Mouse (Mus musculus): ENCODE measurements around the gene Cxcl15. TPM values are rescaled to one million over a fixed set of nuclear protein-coding genes. Genes with fewer than 3 reads are reported as not detected.
A peak's percentile ranks its signal among the peaks of the same experiment; 100 is the strongest.
"Not testable (repeated sequence)": the region's sequence is repeated elsewhere in the genome, so short reads cannot be mapped to it uniquely, and the experiment has no call there.

Gene Cxcl15
- polyA plus RNA-seq, 1 experiment from 2014 or later: 0.24 TPM

DNA sequence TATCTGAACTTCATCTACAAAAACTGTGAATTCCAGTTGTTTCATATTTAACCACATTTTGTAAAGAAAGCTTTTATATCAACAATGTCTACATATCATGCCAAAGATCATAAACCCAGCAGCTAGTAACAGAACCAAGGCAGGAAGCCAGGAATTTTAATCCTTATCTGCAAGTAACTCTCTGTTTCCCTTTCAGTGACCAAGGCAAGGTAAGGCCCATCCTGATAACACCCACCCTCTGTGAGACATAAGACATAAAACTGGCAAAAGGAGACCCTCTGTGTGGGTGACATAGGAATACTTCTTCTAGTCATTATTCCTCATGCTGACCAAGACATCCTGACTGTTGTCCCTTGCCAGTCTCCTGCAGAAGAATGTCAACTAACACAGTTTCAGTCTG lies 10.2 kb downstream of the Cxcl15 start:
- ATAC-seq (ENCODE audit: insufficient number of reproducible peaks, insufficient read depth, low FRiP score, low TSS enrichment): no peak
- Histone ChIP-seq H3K36me3 (no peaks in the 10 kb centered on the region), H3K27ac (no peak overlapping the region), H3K4me3 (no peak overlapping the region), H3K9ac (no peak overlapping the region), H3K4me1 (no peaks in the 10 kb centered on the region), H3K4me2 (replicated peaks) (no peak overlapping the region), H3K27me3 (no peaks in the 10 kb centered on the region), H3K9me3 (no peaks in the 10 kb centered on the region)

DNA sequence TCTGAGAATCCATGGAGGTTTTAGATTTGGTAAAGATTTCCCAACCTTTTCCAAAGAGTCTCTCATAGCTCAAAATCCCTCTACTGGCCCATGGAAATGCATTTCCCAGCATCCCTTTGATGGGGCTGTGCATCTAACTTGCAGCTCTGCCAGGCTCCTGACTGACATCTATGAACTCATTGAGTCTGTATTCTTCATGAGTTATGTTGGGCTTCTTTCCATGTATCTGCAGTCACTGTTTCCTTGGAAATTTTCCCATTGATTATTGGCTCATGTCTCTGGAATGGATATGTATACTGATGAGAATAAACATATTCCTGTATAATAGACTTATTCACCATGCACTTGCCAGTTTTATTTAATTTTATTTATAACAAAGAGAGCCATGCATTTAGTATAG lies 11.7 kb downstream of the Cxcl15 start:
- no peak overlapping the region for H3K27ac ChIP-seq
- H3K9me3 ChIP-seq: no peaks in the 10 kb centered on the region
- no peak overlapping the region for H3K4me3 ChIP-seq
- no peak overlapping the region for H3K9ac ChIP-seq
- no peak overlapping the region for H3K4me2 ChIP-seq (replicated peaks)
- no peak for ATAC-seq (ENCODE audit: insufficient number of reproducible peaks, insufficient read depth, low FRiP score, low TSS enrichment)
- H3K27me3 ChIP-seq: no peaks in the 10 kb centered on the region
- H3K4me1 ChIP-seq: no peaks in the 10 kb centered on the region
- no peaks in the 10 kb centered on the region for H3K36me3 ChIP-seq

DNA sequence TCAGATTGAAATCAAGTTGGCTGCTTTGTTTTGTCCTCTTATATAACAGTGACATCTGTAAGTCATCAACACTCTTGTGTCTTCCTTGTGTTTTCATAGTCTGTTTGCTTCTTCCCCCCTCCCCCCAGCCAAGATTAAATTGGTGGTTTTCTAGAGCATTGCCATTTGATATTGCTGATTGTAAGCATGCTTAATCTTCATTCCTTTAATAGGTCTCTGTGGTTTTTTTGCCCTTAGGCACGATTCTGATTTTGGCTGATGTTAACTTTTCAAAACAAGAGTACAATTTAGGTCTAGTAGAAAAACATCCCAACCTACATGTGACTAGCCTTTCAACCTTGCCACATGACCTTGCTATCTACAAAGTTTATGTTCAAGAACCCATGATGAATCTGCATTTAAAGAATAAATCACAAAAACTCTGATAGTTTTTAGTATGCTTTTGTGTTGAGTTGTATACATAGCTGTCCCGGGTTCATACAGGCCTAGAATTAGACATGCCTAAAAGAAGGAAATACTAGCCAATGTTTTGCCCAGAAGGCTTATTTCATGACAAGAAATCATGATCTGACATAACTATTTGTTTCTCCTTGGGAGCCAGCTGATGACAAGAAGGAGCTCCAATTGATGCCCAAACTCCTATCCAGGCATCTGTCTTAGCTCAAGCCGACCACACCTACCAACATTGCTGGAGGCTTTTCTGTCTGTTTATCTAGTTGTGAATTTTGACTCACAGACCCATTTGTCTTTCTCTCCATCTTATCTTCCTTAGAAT lies 13.0 kb downstream of the Cxcl15 start:
- 62% methylated on average over 3 of the region's 3 CpGs for WGBS
- no peaks in the 10 kb centered on the region for H3K36me3 ChIP-seq
- no peak overlapping the region for H3K4me3 ChIP-seq
- no peak overlapping the region for H3K9ac ChIP-seq
- ATAC-seq (ENCODE audit: insufficient number of reproducible peaks, insufficient read depth, low FRiP score, low TSS enrichment): no peak
- no peaks in the 10 kb centered on the region for H3K9me3 ChIP-seq
- no peak overlapping the region for H3K27ac ChIP-seq
- H3K4me2 ChIP-seq (replicated peaks): no peak overlapping the region
- H3K4me1 ChIP-seq: no peaks in the 10 kb centered on the region
- H3K27me3 ChIP-seq: no peaks in the 10 kb centered on the region

DNA sequence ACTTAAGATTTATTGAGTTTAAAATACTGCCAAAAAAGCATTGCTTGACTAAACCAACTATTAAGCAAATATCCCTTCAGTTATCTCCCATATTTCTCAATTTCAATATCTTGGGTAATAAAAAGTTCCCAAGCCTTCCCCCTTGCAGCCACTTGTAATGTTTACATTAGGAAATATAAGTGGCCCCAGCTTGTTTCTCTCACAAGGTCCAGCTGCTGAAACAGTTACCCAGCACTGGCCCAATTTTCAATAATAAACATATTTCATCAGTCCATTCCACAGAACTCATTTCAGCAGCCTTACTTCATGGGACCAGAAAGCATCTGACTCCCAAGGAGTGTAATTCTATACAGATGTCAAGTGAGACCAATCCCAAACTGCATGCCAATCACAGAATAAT lies 25.4 kb downstream of the Cxcl15 start:
- no peaks in the 10 kb centered on the region for H3K27me3 ChIP-seq
- H3K36me3 ChIP-seq: no peaks in the 10 kb centered on the region
- H3K27ac ChIP-seq: no peak overlapping the region
- H3K4me2 ChIP-seq (replicated peaks): no peak overlapping the region
- no peaks in the 10 kb centered on the region for H3K4me1 ChIP-seq
- no peak for ATAC-seq (ENCODE audit: insufficient number of reproducible peaks, insufficient read depth, low FRiP score, low TSS enrichment)
- no peaks in the 10 kb centered on the region for H3K9me3 ChIP-seq
- no peak overlapping the region for H3K4me3 ChIP-seq
- H3K9ac ChIP-seq: no peak overlapping the region

DNA sequence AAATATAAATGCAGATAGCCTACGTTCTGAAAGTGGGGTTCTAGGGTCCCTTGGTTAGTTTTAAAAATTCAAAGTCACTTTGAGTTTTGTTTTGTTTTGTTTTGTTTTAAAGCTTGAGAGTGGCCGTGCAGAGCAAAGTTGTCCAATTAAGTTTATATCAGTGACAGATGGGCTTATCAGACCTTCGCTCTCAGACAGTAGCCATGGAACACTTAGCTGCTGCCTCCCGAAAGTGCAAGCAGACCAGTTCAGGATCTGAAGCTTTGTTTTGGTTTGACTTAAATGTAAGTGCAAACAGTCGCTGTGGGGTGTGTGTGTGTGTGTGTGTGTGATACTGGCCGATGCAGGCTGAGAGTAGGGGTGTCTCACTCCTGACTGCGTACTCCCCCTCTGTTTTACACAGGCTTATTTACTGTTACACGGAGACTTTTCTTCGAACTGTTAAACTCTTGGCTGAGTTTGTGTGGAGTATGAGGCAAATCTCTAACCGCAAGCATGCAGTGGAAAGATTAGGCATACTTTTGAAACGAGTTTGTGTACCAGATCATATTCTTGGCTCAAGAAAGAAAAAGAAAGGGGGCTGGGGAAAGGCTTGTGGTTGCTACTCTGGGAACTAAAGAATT lies 37.9 kb downstream of the Cxcl15 start:
- WGBS: 55% methylated on average over 11 of the region's 11 CpGs
- peak; percentile 64; the same call in 1 of the 2 replicates for ATAC-seq (ENCODE audit: insufficient number of reproducible peaks, insufficient read depth, low FRiP score, low TSS enrichment)
- no peak overlapping the region for H3K4me3 ChIP-seq

DNA sequence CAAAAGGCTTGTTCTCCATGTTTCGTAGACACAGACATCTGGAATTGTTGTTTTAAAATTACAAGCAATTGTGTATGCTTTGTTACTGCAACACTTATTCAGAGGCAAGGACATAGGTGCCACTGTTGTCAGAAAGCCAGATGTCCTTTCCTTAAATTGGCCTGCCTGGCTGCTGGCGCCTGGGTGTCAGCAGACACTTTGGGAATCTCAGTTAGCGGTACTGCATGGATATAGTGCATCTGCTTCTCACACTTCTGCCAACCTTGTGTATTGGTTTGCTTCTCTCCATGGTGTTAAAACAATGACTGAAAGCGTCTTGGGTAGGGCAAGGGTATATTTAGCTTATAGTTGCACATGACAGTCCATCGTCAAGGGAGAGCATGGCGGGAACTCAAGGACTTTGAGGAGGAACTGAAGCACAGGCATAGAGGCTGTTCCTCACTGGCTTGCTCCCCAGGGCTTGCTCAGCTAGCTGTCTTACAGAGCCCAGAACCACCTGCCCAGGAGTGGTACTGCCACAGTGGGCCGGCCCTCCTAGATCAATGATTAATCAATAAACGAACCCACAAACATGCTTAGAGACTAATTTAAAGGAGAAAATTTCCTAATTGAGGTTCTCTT lies 38.5 kb downstream of the Cxcl15 start:
- 0 out of 2 replicates have a peak, but pooled peaks have one; percentile 15 for ATAC-seq (ENCODE audit: insufficient number of reproducible peaks, insufficient read depth, low FRiP score, low TSS enrichment)
- Histone ChIP-seq H3K27ac (peak overlapping the region; percentile 63; the same call in 1 of the 2 replicates), H3K4me3 (no peak overlapping the region), H3K4me1 (peaks cover 13% of the 10 kb centered on the region), H3K9me3 (no peaks in the 10 kb centered on the region), H3K27me3 (no peaks in the 10 kb centered on the region), H3K36me3 (no peaks in the 10 kb centered on the region), H3K4me2 (replicated peaks) (no peak overlapping the region), H3K9ac (no peak overlapping the region)
- 77% methylated on average over 8 of the region's 8 CpGs for WGBS

More for the DNA sequence above, 37.9 kb downstream of the Cxcl15 start:
- Histone ChIP-seq H3K27ac (peak overlapping the region; percentile 63; the same call in 1 of the 2 replicates), H3K4me2 (replicated peaks) (no peak overlapping the region), H3K9ac (no peak overlapping the region), H3K27me3 (no peaks in the 10 kb centered on the region), H3K36me3 (no peaks in the 10 kb centered on the region), H3K9me3 (no peaks in the 10 kb centered on the region), H3K4me1 (peaks cover 13% of the 10 kb centered on the region)

DNA sequence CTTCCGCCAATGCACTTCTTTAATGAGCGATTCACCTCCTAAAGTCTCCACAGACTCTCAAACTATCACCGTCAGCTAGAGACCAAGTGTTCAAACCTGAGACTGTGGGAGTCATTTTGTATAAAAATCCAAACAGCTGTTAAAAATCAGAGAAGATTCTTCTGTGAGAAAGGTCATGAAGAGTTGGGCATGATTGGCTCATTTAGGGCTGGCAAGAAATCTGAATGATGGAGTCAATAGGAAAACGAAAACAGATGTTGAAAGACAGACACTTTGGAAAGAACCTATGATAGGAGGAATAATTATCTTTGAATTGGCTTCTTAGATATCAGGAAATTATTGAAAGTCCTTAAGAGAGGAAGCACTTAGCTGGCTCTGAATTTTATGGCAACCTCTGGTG lies 40.1 kb downstream of the Cxcl15 start:
- 67% methylated on average over 4 of the region's 4 CpGs for WGBS
- no peak overlapping the region for H3K4me2 ChIP-seq (replicated peaks)
- no peaks in the 10 kb centered on the region for H3K9me3 ChIP-seq
- peaks cover 13% of the 10 kb centered on the region for H3K4me1 ChIP-seq
- H3K9ac ChIP-seq: no peak overlapping the region
- ATAC-seq (ENCODE audit: insufficient number of reproducible peaks, insufficient read depth, low FRiP score, low TSS enrichment): no peak
- H3K27ac ChIP-seq: no peak overlapping the region
- no peak overlapping the region for H3K4me3 ChIP-seq
- H3K36me3 ChIP-seq: no peaks in the 10 kb centered on the region
- no peaks in the 10 kb centered on the region for H3K27me3 ChIP-seq

DNA sequence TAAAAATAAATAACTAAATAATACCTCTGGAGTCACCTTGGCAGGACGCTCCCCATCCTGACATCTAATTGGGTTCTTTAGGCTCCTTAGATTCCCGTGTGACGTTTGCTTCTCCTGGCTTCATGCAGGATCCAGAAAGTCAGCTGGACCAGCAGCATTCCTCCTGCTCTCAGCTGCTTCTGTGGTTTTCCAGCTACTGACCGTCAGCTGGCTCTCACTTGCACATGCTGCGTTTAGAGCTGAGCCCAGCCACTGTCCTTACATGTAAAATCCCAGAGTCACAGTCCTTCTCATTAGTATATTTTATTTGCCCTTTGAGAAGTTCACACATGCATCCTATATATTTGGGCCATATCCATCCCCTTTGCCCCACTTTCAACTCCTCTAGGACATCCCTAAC lies 44.2 kb downstream of the Cxcl15 start:
- H3K9ac ChIP-seq: no peak overlapping the region

DNA sequence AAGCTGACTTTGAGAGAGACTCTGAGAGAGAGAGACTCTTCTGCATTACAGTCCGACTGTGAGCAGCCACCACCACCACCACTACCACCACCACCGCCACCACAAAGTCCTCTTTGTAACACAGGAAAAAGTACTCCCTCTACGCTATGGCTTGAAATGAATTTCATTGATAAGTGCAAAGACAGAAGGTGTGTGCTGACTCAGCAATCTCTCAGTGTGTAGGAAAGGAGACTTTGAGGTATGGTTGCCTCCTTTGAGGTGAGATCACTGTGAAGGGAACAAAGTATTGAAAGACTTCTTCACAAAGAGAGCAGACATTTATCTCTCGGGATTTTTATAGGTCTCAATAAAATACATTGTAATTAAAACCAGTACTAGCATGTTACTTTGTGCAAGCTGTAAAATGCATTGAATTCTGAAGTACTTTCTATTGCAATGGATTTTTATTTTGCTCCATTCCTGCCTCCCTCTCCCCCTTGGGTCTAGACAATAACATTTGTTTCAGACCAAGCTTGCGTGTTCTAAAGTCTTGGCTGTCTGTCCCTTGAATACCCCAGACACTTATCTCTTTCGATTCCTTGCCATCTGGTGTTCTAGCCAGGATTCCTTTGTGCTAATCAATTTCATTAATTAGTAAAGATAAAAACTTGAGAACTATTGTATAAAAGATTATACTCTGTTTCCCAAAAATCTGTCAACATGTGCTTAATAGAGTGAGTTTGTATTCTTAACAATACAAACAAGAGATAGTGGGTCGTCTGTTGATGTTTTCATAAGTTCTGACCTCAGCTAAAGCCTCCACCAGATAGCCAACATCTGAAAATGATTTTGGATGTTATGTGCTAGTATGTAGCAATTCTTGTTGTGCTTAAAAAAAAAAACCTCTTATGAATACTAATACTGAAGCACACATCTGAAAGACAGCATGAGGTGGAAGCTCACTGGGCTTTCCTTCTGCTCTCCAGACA lies 46.9 kb downstream of the Cxcl15 start:
- Histone ChIP-seq H3K27ac (no peak overlapping the region), H3K36me3 (no peaks in the 10 kb centered on the region), H3K9me3 (no peaks in the 10 kb centered on the region), H3K4me1 (no peaks in the 10 kb centered on the region), H3K27me3 (no peaks in the 10 kb centered on the region), H3K4me2 (replicated peaks) (no peak overlapping the region), H3K4me3 (no peak overlapping the region), H3K9ac (no peak overlapping the region)
- 69% methylated on average over 7 of the region's 7 CpGs for WGBS
- ATAC-seq (ENCODE audit: insufficient number of reproducible peaks, insufficient read depth, low FRiP score, low TSS enrichment): no peak

More for the DNA sequence above, 44.2 kb downstream of the Cxcl15 start:
- H3K4me3 ChIP-seq: no peak overlapping the region
- H3K4me1 ChIP-seq: no peaks in the 10 kb centered on the region
- H3K9me3 ChIP-seq: no peaks in the 10 kb centered on the region
- no peaks in the 10 kb centered on the region for H3K36me3 ChIP-seq
- no peak for ATAC-seq (ENCODE audit: insufficient number of reproducible peaks, insufficient read depth, low FRiP score, low TSS enrichment)
- H3K27me3 ChIP-seq: no peaks in the 10 kb centered on the region
- no peak overlapping the region for H3K27ac ChIP-seq
- 71% methylated on average over 5 of the region's 5 CpGs for WGBS
- H3K4me2 ChIP-seq (replicated peaks): no peak overlapping the region

DNA sequence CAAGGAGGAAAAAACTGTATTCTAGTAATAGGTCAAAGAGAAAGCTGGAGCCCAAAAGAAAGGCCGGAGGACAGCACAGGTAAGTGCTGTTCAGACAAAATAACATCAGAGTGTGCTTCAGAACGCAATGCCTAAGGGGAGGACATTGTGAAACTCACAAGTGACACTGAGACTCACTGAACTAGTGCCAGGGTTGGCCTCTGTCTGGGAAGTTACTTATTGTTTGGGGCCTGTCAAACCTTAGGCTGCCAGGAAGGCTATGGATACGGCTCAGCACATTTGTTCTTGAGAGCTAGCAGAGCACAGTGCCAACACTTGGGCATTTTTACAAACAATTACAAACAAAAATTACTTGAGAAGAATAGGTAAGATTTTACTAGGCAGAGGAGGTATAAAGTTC lies 49.6 kb downstream of the Cxcl15 start:
- Histone ChIP-seq H3K27ac (no peak overlapping the region), H3K4me2 (replicated peaks) (no peak overlapping the region), H3K27me3 (no peaks in the 10 kb centered on the region), H3K4me1 (no peaks in the 10 kb centered on the region), H3K4me3 (no peak overlapping the region), H3K9me3 (no peaks in the 10 kb centered on the region), H3K36me3 (no peaks in the 10 kb centered on the region), H3K9ac (no peak overlapping the region)
- ATAC-seq (ENCODE audit: insufficient number of reproducible peaks, insufficient read depth, low FRiP score, low TSS enrichment): no peak
- 85% methylated on average over 3 of the region's 3 CpGs for WGBS

DNA sequence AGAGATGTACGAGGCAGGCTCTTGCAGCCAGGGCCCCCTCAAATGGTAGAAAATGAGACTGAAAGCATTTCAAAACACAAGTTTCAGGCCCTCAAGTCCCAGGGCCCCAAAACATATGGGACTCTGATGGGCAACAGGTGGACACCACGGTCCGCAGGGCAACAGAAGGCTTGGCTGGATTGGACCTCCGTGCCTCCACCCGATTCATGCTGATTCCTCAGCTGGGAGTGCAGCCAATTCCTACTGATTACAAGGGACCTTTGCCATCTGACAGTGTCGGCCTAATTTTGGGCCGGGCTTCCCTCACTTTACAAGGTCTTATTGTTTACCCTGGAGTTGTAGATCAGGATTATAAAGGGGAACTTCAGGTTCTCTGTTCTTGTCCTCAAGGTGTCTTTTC lies 55.8 kb downstream of the Cxcl15 start:
- H3K36me3 ChIP-seq; H3K9me3 ChIP-seq; H3K4me1 ChIP-seq; H3K9ac ChIP-seq; H3K4me3 ChIP-seq; H3K27ac ChIP-seq; H3K27me3 ChIP-seq; ATAC-seq (ENCODE audit: insufficient number of reproducible peaks, insufficient read depth, low FRiP score, low TSS enrichment); H3K4me2 ChIP-seq (replicated peaks): not testable (repeated sequence)
- whole genome bisulfite sequencing: 95% methylated on average over 7 of the region's 7 CpGs

Data from embryonic facial prominence, embryonic 12.5 days (tissue).